In the genomic region with DNA sequence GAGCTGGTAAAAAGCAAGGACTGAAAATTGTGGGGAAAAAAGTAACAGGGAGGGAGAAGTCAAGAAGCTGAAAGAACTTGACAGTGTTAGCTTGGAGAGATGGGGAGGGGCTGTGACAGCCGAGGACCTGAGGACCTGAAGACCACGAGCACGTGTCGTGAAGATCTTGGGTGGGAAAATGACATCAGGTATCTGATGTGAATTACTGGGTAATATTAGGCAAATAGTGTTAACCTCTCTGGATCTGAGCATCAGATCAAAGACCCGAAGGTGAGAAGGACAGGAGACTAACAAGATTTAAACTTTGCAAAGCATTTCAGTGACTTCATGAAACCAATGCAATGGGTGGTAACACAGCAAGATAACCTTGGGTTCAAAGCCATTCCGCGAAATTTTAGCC, we compare ENCODE assay signal across 9 mouse cellular contexts. TPM values are rescaled to one million over a fixed set of nuclear protein-coding genes. Genes with fewer than 3 reads are reported as not detected.
DNase-seq lines count a peak whose midpoint lies in the region; ATAC-seq and TF ChIP-seq lines count a peak whose summit lies in the region.
"Had no signal": no experiment of that assay in that cellular context is flagged by ENCODE, and none has a peak within 500 bp of the region (broad histone marks: within the 10 kb centered on the region; RNA-seq: fewer than 3 reads in every experiment).

No protein-coding gene starts in this region.

- no peak for TF ChIP-seq POLR2A in kidney, adult 2 months (IDR thresholded peaks at IDR 0.05; ENCODE audit: low read depth, low read length)

- H3K27ac ChIP-seq in heart, embryonic 11.5 days (ENCODE audit: low read depth, low read length), result no peak overlapping the region
- no peak overlapping the region for H3K27ac ChIP-seq in hindbrain, embryonic 12.5 days
- H3K27ac ChIP-seq in macrophage, result no peak overlapping the region
- H3K27ac ChIP-seq in kidney, adult 2 months (ENCODE audit: insufficient read depth, low read depth, low read length), result no peak overlapping the region

- H3K36me3 ChIP-seq in heart, embryonic 11.5 days (ENCODE audit: control insufficient read depth, insufficient read depth, low read length), result peaks cover 28% of the 10 kb centered on the region
- H3K36me3 ChIP-seq in G1E (replicated peaks) (peaks cover 70% of the 10 kb centered on the region), macrophage (ENCODE audit: inconsistent target) (peaks cover 31% of the 10 kb centered on the region)
- H3K36me3 ChIP-seq in hindbrain, embryonic 12.5 days, result peaks cover 48% of the 10 kb centered on the region
- H3K36me3 ChIP-seq in kidney, adult 2 months (ENCODE audit: control insufficient read depth, insufficient read depth, low read length), result peaks cover 4% of the 10 kb centered on the region; the same call in 1 of the 2 replicates

- H3K9me3 ChIP-seq in heart, embryonic 11.5 days (replicated peaks; ENCODE audit: control insufficient read depth, low read length), result no peaks in the 10 kb centered on the region
- no peaks in the 10 kb centered on the region for H3K9me3 ChIP-seq in G1E (replicated peaks)
- H3K9me3 ChIP-seq in hindbrain, embryonic 12.5 days (replicated peaks), result no peaks in the 10 kb centered on the region

- peaks cover 9% of the 10 kb centered on the region; the same call in 1 of the 2 replicates for H3K4me1 ChIP-seq in heart, embryonic 11.5 days (ENCODE audit: control insufficient read depth, insufficient read depth, low read length)
- H3K4me1 ChIP-seq in G1E (ENCODE audit: insufficient read depth, low read depth, low read length), result peaks cover 60% of the 10 kb centered on the region
- peaks cover 16% of the 10 kb centered on the region for H3K4me1 ChIP-seq in hindbrain, embryonic 12.5 days
- no peaks in the 10 kb centered on the region; the same call in 1 of the 2 replicates for H3K4me1 ChIP-seq in kidney, adult 2 months (ENCODE audit: control insufficient read depth, insufficient read depth, low read length)

- peak overlapping the region; percentile 90 for H3K4me3 ChIP-seq in heart, embryonic 11.5 days (ENCODE audit: low read depth, low read length)
- H3K4me3 ChIP-seq in G1E (ENCODE audit: low read depth, low read length) (peak overlapping the region; percentile 98), macrophage (ENCODE audit: inconsistent target) (peak overlapping the region; percentile 94)
- H3K4me3 ChIP-seq in hindbrain, embryonic 12.5 days, result peak overlapping the region; percentile 87; the same call in 1 of the 2 replicates
- H3K4me3 ChIP-seq in kidney, adult 2 months (ENCODE audit: insufficient read depth, low read depth, low read length), result no peak overlapping the region

- H3K9ac ChIP-seq in heart, embryonic 11.5 days (ENCODE audit: low read depth, low read length), result no peak overlapping the region
- no peak overlapping the region; the same call in 1 of the 2 replicates for H3K9ac ChIP-seq in hindbrain, embryonic 12.5 days

- TF ChIP-seq CTCF in G1E (IDR thresholded peaks at IDR 0.05; ENCODE audit: low read depth, low read length), result no peak
- no peak for TF ChIP-seq CTCF in kidney, adult 2 months (conservative IDR thresholded peaks at IDR 0.05; ENCODE audit: insufficient read depth, insufficient read length, low read depth, low read length)

- DNase-seq in heart, adult 18-20 months, result no peak
- no peak for DNase-seq in G1E (ENCODE audit: low spot score)
- no peak for DNase-seq in spleen, adult 18-20 months
- no peak for DNase-seq in right cerebral cortex, adult 18-20 months
- no peak for DNase-seq in kidney, adult 2 months
- DNase-seq: gastrocnemius, postnatal 25 days had no signal

- ATAC-seq in heart, embryonic 11.5 days (replicated peaks; ENCODE audit: insufficient number of reproducible peaks, low FRiP score, low TSS enrichment), result no peak
- no peak for ATAC-seq in G1E (ENCODE audit: extremely low read depth, insufficient number of reproducible peaks, low FRiP score, poor library complexity, severe bottlenecking)
- ATAC-seq in hindbrain, embryonic 12.5 days (ENCODE audit: low FRiP score), result no peak

- peaks cover 92% of the 10 kb centered on the region for H3K79me2 ChIP-seq in macrophage (ENCODE audit: inconsistent target)

- WGBS in heart, embryonic 11.5 days (ENCODE audit: insufficient replicate concordance), result 23% methylated on average over 7 of the region's 7 CpGs
- 37% methylated on average over 7 of the region's 7 CpGs for WGBS in hindbrain, embryonic 12.5 days
- WGBS in macrophage (ENCODE audit: missing documents), result 14% methylated on average over 7 of the region's 7 CpGs
- WGBS in kidney, adult 2 months, result 16% methylated on average over 7 of the region's 7 CpGs

- H3K4me2 ChIP-seq in heart, embryonic 11.5 days, result peak overlapping the region; percentile 84
- peak overlapping the region; percentile 76 for H3K4me2 ChIP-seq in hindbrain, embryonic 12.5 days (replicated peaks)

- H3K27me3 ChIP-seq in heart, embryonic 11.5 days (ENCODE audit: control insufficient read depth, insufficient read depth, low read length), result no peaks in the 10 kb centered on the region
- H3K27me3 ChIP-seq in G1E (ENCODE audit: insufficient read depth, low read length), result no peaks in the 10 kb centered on the region
- no peaks in the 10 kb centered on the region for H3K27me3 ChIP-seq in hindbrain, embryonic 12.5 days
- no peaks in the 10 kb centered on the region for H3K27me3 ChIP-seq in kidney, adult 2 months (replicated peaks; ENCODE audit: control insufficient read depth, insufficient read depth, low read length)

RNA-seq across cellular contexts. Expression of a gene that starts 1.0 kb away (rescaled TPM):
- polyA plus RNA-seq in heart, embryonic 11.5 days (2014; fragmentation: Nextera tagmentation; extraction: Ambion mirVana), result 27.0 and 31.0 TPM in 2 replicates
- 10 to 100 TPM; 17.2 to 18.0 TPM for total RNA-seq in heart, adult 18-20 months (2021)
- total RNA-seq in G1E (2014; fragmentation: Nextera tagmentation) (90.0 and 96.0 TPM in 2 replicates), G1E (2017) (5.6 and 8.6 TPM in 2 replicates)
- polyA plus RNA-seq in G1E (2012) (11.7 and 13.9 TPM in 2 replicates), macrophage (2018) (23.7 to 43.8 TPM (median 24.3 TPM) in 3 replicates)
- 31.6 and 38.6 TPM in 2 replicates for polyA plus RNA-seq in hindbrain, embryonic 12.5 days (2016; fragmentation: Nextera tagmentation; extraction: Ambion mirVana)
- 1 to 10 TPM in 13 of 26 experiments, under 1 TPM in 6, not detected in 7; 0.46 to 6.4 (median 2.2) TPM for total RNA-seq in macrophage (2018; cell fraction: chromatin; rRNA removed)
- total RNA-seq in macrophage (2018; cell fraction: cytosol; rRNA removed), result 10 to 100 TPM in 25 of 26 experiments, 1 to 10 TPM in 1; 9.5 to 27.5 (median 22.3) TPM
- 10 to 100 TPM in 6 of 26 experiments, 1 to 10 TPM in 20; 1.7 to 15.0 (median 5.0) TPM for total RNA-seq in macrophage (2018; cell fraction: nucleus; rRNA removed)
- polyA plus RNA-seq in kidney, adult 2 months (2012; rRNA removed), result 12.1 and 16.0 TPM in 2 replicates

RNA-seq across cellular contexts. Expression of a gene that starts 1.0 kb away (rescaled TPM):
- polyA plus RNA-seq in heart, embryonic 11.5 days (2014; fragmentation: Nextera tagmentation; extraction: Ambion mirVana), result 40.4 and 43.9 TPM in 2 replicates
- 10 to 100 TPM; 26.9 to 28.4 TPM for total RNA-seq in heart, adult 18-20 months (2021)
- total RNA-seq in G1E (2014; fragmentation: Nextera tagmentation) (27.8 and 31.8 TPM in 2 replicates), G1E (2017) (45.5 and 47.0 TPM in 2 replicates)
- polyA plus RNA-seq in G1E (2012) (5.3 and 14.1 TPM in 2 replicates), macrophage (2018) (36.6 to 91.2 TPM (median 78.9 TPM) in 3 replicates)
- polyA plus RNA-seq in hindbrain, embryonic 12.5 days (2016; fragmentation: Nextera tagmentation; extraction: Ambion mirVana), result 49.5 and 54.5 TPM in 2 replicates
- 10 to 100 TPM in 2 of 26 experiments, 1 to 10 TPM in 22, under 1 TPM in 1, not detected in 1; 0.80 to 12.2 (median 4.4) TPM for total RNA-seq in macrophage (2018; cell fraction: chromatin; rRNA removed)
- 10 to 100 TPM; 33.8 to 72.6 (median 54.0) TPM for total RNA-seq in macrophage (2018; cell fraction: cytosol; rRNA removed)
- total RNA-seq in macrophage (2018; cell fraction: nucleus; rRNA removed), result 10 to 100 TPM in 19 of 26 experiments, 1 to 10 TPM in 7; 6.3 to 29.4 (median 14.3) TPM
- 15.9 and 20.1 TPM in 2 replicates for polyA plus RNA-seq in kidney, adult 2 months (2012; rRNA removed)

RNA-seq across cellular contexts. Expression of a gene that starts 8.8 kb away (rescaled TPM):
- 1,289 and 1,331 TPM in 2 replicates for polyA plus RNA-seq in heart, embryonic 11.5 days (2014; fragmentation: Nextera tagmentation; extraction: Ambion mirVana)
- 100 to 1,000 TPM; 273 to 280 TPM for total RNA-seq in heart, adult 18-20 months (2021)
- total RNA-seq in G1E (2014; fragmentation: Nextera tagmentation) (312 and 362 TPM in 2 replicates), G1E (2017) (143 and 153 TPM in 2 replicates)
- polyA plus RNA-seq in G1E (2012) (1,989 and 2,415 TPM in 2 replicates), macrophage (2018) (268 to 413 TPM (median 344 TPM) in 3 replicates)
- 728 and 823 TPM in 2 replicates for polyA plus RNA-seq in hindbrain, embryonic 12.5 days (2016; fragmentation: Nextera tagmentation; extraction: Ambion mirVana)
- total RNA-seq in macrophage (2018; cell fraction: chromatin; rRNA removed), result 10 to 100 TPM in 12 of 26 experiments, 1 to 10 TPM in 14; 2.3 to 61.5 (median 9.3) TPM
- 100 to 1,000 TPM; 320 to 461 (median 422) TPM for total RNA-seq in macrophage (2018; cell fraction: cytosol; rRNA removed)
- 100 to 1,000 TPM in 8 of 26 experiments, 10 to 100 TPM in 18; 21.2 to 148 (median 83.3) TPM for total RNA-seq in macrophage (2018; cell fraction: nucleus; rRNA removed)
- 4,626 and 5,972 TPM in 2 replicates for polyA plus RNA-seq in kidney, adult 2 months (2012; rRNA removed)

RNA-seq across cellular contexts. Expression of a gene that starts 13.0 kb away (rescaled TPM):
- polyA plus RNA-seq in heart, embryonic 11.5 days (2014; fragmentation: Nextera tagmentation; extraction: Ambion mirVana), result 140 and 149 TPM in 2 replicates
- total RNA-seq in heart, adult 18-20 months (2021), result 10 to 100 TPM; 18.2 to 19.2 TPM
- total RNA-seq in G1E (2014; fragmentation: Nextera tagmentation) (38.1 and 47.6 TPM in 2 replicates), G1E (2017) (88.0 and 111 TPM in 2 replicates)
- polyA plus RNA-seq in G1E (2012) (114 and 127 TPM in 2 replicates), macrophage (2018) (61.4 to 98.7 TPM (median 76.4 TPM) in 3 replicates)
- 306 and 309 TPM in 2 replicates for polyA plus RNA-seq in hindbrain, embryonic 12.5 days (2016; fragmentation: Nextera tagmentation; extraction: Ambion mirVana)
- 10 to 100 TPM in 25 of 26 experiments, 1 to 10 TPM in 1; 9.4 to 77.6 (median 32.7) TPM for total RNA-seq in macrophage (2018; cell fraction: chromatin; rRNA removed)
- total RNA-seq in macrophage (2018; cell fraction: cytosol; rRNA removed), result 100 to 1,000 TPM in 1 of 26 experiments, 10 to 100 TPM in 25; 50.7 to 100 (median 79.4) TPM
- total RNA-seq in macrophage (2018; cell fraction: nucleus; rRNA removed), result 10 to 100 TPM; 24.0 to 91.0 (median 47.1) TPM
- 39.2 and 44.8 TPM in 2 replicates for polyA plus RNA-seq in kidney, adult 2 months (2012; rRNA removed)

RNA-seq across cellular contexts. Expression of a gene that starts 39.2 kb away (rescaled TPM):
- 1,523 and 1,540 TPM in 2 replicates for polyA plus RNA-seq in heart, embryonic 11.5 days (2014; fragmentation: Nextera tagmentation; extraction: Ambion mirVana)
- total RNA-seq in heart, adult 18-20 months (2021), result 10 to 100 TPM; 95.3 to 98.8 TPM
- 1,458 and 1,815 TPM in 2 replicates for total RNA-seq in G1E (2014; fragmentation: Nextera tagmentation)
- total RNA-seq in G1E (2017), result 554 and 587 TPM in 2 replicates
- polyA plus RNA-seq in G1E (2012), result 445 and 449 TPM in 2 replicates
- 1,295 and 1,383 TPM in 2 replicates for polyA plus RNA-seq in hindbrain, embryonic 12.5 days (2016; fragmentation: Nextera tagmentation; extraction: Ambion mirVana)
- total RNA-seq in macrophage (2018; cell fraction: chromatin; rRNA removed), result 10 to 100 TPM in 21 of 26 experiments, 1 to 10 TPM in 5; 5.0 to 57.2 (median 19.0) TPM
- 100 to 1,000 TPM; 140 to 323 (median 245) TPM for total RNA-seq in macrophage (2018; cell fraction: cytosol; rRNA removed)
- total RNA-seq in macrophage (2018; cell fraction: nucleus; rRNA removed), result 100 to 1,000 TPM in 3 of 26 experiments, 10 to 100 TPM in 23; 19.5 to 129 (median 67.6) TPM
- polyA plus RNA-seq in macrophage (2018), result 156 to 244 TPM (median 202 TPM) in 3 replicates
- polyA plus RNA-seq in kidney, adult 2 months (2012; rRNA removed), result 108 and 129 TPM in 2 replicates
